Mouse (Mus musculus) CD4-positive helper T cell, adult 2 months (primary cell): ENCODE measurements at regions not wholly inside any gene's neighbourhood (a gene's known extent, or its start where the extent isn't known, plus 50 kb on each side); places are given as distances from the start of the nearest gene placed in this dataset.
A peak's percentile ranks its signal among the peaks of the same experiment; 100 is the strongest.

ENCODE experiments used
- DNase-seq: peaks from one replicate; pipeline ENCODE4 v3.0.0-alpha.2; 2012; ENCODE audit warnings: low read depth, missing footprints, low spot score

- DNase-seq, result peak; percentile 77
These were observed 270.3 kb downstream of the Ets1 start for GRCm38 (mm10) chr9:32906233-32906872.

- peak; percentile 88 for DNase-seq
These were observed 274.6 kb downstream of the Ets1 start for GRCm38 (mm10) chr9:32910641-32911040.

- peak; percentile 83 for DNase-seq
These were observed 279.6 kb downstream of the Ets1 start for GRCm38 (mm10) chr9:32915633-32916032.

GRCm38 (mm10) chr9:32916731-32917130 is 280.7 kb downstream of the Ets1 start:
- DNase-seq, result no peak

- DNase-seq, result peak; percentile 56
These were observed 287.9 kb downstream of the Ets1 start for GRCm38 (mm10) chr9:32923925-32924324.

- DNase-seq, result peak; percentile 66
These were observed 288.4 kb downstream of the Ets1 start for GRCm38 (mm10) chr9:32924333-32924886.

- DNase-seq, result peak; percentile 67
These were observed 289.0 kb downstream of the Ets1 start for GRCm38 (mm10) chr9:32925036-32925435.

GRCm38 (mm10) chr9:32925720-32926595 is 289.9 kb downstream of the Ets1 start:
- peak; percentile 91 for DNase-seq

GRCm38 (mm10) chr9:32927656-32928055 is 291.6 kb downstream of the Ets1 start:
- DNase-seq, result no peak

- peak; percentile 95 for DNase-seq
These were observed 292.4 kb downstream of the Ets1 start for GRCm38 (mm10) chr9:32928289-32929000.

GRCm38 (mm10) chr9:32929331-32929730 is 293.3 kb downstream of the Ets1 start:
- no peak for DNase-seq

GRCm38 (mm10) chr9:32929826-32930225 is 293.8 kb downstream of the Ets1 start:
- DNase-seq, result no peak

GRCm38 (mm10) chr9:32931266-32932005 is 295.4 kb downstream of the Ets1 start:
- DNase-seq, result no peak

- no peak for DNase-seq
These were observed 297.4 kb downstream of the Ets1 start for GRCm38 (mm10) chr9:32933237-32934071.

- peak; percentile 21 for DNase-seq
These were observed 298.4 kb downstream of the Ets1 start for GRCm38 (mm10) chr9:32934436-32934835.

- no peak for DNase-seq
These were observed 300.4 kb downstream of the Ets1 start for GRCm38 (mm10) chr9:32936462-32936861.

- DNase-seq, result peak; percentile 38
These were observed 301.4 kb downstream of the Ets1 start for GRCm38 (mm10) chr9:32937391-32937790.

- DNase-seq, result peak; percentile 84
These were observed 302.8 kb downstream of the Ets1 start for GRCm38 (mm10) chr9:32938857-32939256.

GRCm38 (mm10) chr9:32939626-32940025 is 303.6 kb downstream of the Ets1 start:
- peak; percentile 24 for DNase-seq

GRCm38 (mm10) chr9:32940111-32940813 is 304.2 kb downstream of the Ets1 start:
- peak; percentile 86 for DNase-seq
